Mouse (Mus musculus) kidney, adult 2 months (tissue): ENCODE measurements around the gene Styx. TPM values are rescaled to one million over a fixed set of nuclear protein-coding genes. Genes with fewer than 3 reads are reported as not detected.
"Not testable (repeated sequence)": the region's sequence is repeated elsewhere in the genome, so short reads cannot be mapped to it uniquely, and the experiment has no call there.

Source experiments
- DNase-seq: peaks from one replicate; pipeline ENCODE4 v3.0.0; 2021
- H3K27ac ChIP-seq: fragments of 200-500 bp; 2 replicates; pipeline ENCODE4 v1.5.1; 2012; ENCODE audit warnings: low read depth, low read length, control low read depth, inconsistent platforms; ENCODE audit not compliant: insufficient read depth
- H3K27me3 ChIP-seq: fragments of 200-500 bp; replicated peaks from 2 replicates; pipeline ENCODE4 v1.6.1; 2012; ENCODE audit warnings: mild to moderate bottlenecking, moderate library complexity, low read length, inconsistent platforms; ENCODE audit not compliant: control insufficient read depth, insufficient read depth
- H3K36me3 ChIP-seq: fragments of 200-500 bp; 2 replicates; pipeline ENCODE4 v1.6.1; 2012; ENCODE audit warnings: mild to moderate bottlenecking, moderate library complexity, low read length, inconsistent platforms; ENCODE audit not compliant: control insufficient read depth, insufficient read depth
- H3K4me1 ChIP-seq: fragments of 200-500 bp; 2 replicates; pipeline ENCODE4 v1.6.1; 2011; ENCODE audit warnings: low read length; ENCODE audit not compliant: control insufficient read depth, insufficient read depth
- H3K4me3 ChIP-seq: fragments of 200-500 bp; 2 replicates; pipeline ENCODE4 v1.5.1; 2011; ENCODE audit warnings: mild to moderate bottlenecking, low read depth, low read length, control low read depth; ENCODE audit not compliant: insufficient read depth
- CTCF ChIP-seq: fragments of 200-500 bp; conservative IDR thresholded peaks from 2 replicates; pipeline ENCODE4 v1.5.1; 2011; ENCODE audit warnings: low read depth, mild to moderate bottlenecking, control low read depth, low read length, moderate library complexity, mixed read lengths; ENCODE audit not compliant: insufficient read depth, insufficient read length
- POLR2A ChIP-seq: fragments of 200-500 bp; IDR thresholded peaks from one replicate; pipeline ENCODE4 v1.6.1; 2011; ENCODE audit warnings: low read depth, low read length, control low read depth
- WGBS: fragments of 180-500 bp; shearing (Covaris S2); methylation state at CpG from one replicate; pipeline ENCODE4 v1.1.7; 2018; 5-methylcytosine and 5-hydroxymethylcytosine counted together
- polyA plus RNA-seq: library from polyadenylated mRNA; depleted of rRNA; stranded (reverse); fragments of >200 nt; gene quantifications from 2 replicates; pipeline ENCODE4 v1.2.3, GENCODE M21; 2012

Gene Styx
- polyA plus RNA-seq, 1 experiment, result 3.0 TPM

DNA sequence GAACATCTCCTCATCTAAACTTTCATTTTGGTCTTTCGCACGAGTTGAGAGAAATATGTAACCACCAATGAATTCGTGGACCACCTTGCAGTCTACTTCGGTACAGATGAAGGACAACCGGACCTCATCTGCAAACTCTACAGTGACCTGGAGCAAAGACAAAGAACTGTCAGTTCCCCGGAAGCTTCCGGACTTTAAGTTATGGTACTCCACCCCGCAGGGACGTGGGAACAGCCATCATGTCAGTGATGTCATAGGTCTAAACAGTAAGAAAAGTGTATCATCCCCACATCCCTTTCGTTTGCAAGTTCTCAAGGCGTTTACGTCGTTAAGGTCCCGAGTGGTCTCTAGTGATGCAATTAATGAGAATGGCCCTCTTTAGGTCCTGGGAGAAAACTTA is 109.0 kb downstream of the Styx start:
- no peak for DNase-seq
- Histone ChIP-seq H3K27me3 (no peaks in the 10 kb centered on the region), H3K4me3 (no peak overlapping the region), H3K4me1 (peaks cover 12% of the 10 kb centered on the region), H3K27ac (no peak overlapping the region), H3K36me3 (peaks cover 20% of the 10 kb centered on the region)
- TF ChIP-seq CTCF (no peak), POLR2A (no peak)
- 90% methylated on average over 14 of the region's 14 CpGs for WGBS

DNA sequence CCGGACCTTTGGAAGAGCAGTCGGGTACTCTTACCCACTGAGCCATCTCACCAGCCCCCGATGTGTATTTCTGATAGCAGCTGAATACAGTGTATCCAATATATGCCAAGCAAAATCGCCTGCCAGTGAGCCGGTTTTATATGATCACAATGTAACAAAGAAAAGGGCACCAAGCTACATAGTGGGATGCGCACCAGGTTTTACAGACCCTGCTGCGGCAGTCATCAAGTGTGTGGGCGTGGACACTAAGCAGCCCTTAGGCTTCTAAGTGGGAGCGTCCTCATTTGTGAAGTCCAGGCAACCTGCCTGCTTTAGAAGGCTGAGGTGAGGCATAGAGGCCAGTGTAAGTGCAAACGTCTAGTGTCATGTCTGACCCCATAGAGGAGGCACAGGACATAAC is 109.6 kb downstream of the Styx start:
- H3K36me3 ChIP-seq, result peaks cover 22% of the 10 kb centered on the region
- peaks cover 12% of the 10 kb centered on the region for H3K4me1 ChIP-seq
- H3K4me3 ChIP-seq, result no peak overlapping the region
- no peak overlapping the region for H3K27ac ChIP-seq
- no peaks in the 10 kb centered on the region for H3K27me3 ChIP-seq
- no peak for TF ChIP-seq CTCF
- no peak for TF ChIP-seq POLR2A
- WGBS, result 90% methylated on average over 10 of the region's 10 CpGs
- no peak for DNase-seq

DNA sequence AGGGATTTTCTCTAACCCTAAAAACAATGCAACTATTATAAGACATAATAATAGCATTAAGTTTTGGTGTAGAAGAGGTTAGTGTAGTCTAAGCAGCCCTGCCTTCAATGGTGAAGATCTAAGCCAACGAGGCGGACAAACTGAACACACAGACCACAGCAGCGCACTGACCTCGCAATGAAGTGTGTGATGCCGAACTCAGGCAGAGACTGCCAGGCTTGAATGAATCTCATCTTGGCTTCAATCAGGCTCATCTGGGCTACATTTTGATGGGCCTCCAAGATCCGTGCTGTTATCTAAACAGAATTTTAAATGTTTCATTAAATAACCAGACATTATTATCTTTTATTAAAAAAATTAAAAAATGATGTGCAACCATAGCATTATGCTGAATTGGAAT is 111.1 kb downstream of the Styx start:
- H3K27me3 ChIP-seq, result no peaks in the 10 kb centered on the region
- no peak for TF ChIP-seq POLR2A
- no peak for TF ChIP-seq CTCF
- DNase-seq, result no peak
- 90% methylated on average over 6 of the region's 6 CpGs for WGBS
- peaks cover 10% of the 10 kb centered on the region for H3K4me1 ChIP-seq
- H3K36me3 ChIP-seq, result peaks cover 24% of the 10 kb centered on the region
- no peak overlapping the region for H3K4me3 ChIP-seq
- no peak overlapping the region for H3K27ac ChIP-seq

DNA sequence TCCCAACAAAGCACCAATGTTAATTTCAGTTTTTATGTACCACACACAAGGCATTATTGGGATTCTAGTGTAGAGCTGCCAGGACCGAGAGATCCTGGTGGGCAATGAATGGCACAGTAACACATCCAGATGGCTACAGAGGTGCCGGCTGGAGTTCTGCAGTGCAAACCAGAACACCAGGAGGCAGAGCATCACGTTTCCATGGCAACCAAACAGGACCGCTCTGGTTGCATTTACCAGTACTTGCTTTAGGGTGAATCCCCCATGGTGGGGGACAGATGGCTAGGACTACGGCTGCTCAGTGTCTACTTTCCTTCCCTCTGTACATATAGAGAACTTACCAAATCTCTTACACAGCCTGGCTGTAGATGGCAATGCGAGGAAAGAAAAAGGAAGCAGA is 111.5 kb downstream of the Styx start:
- TF ChIP-seq POLR2A, result no peak
- no peak for TF ChIP-seq CTCF
- H3K27me3 ChIP-seq, result no peaks in the 10 kb centered on the region
- no peak for DNase-seq
- H3K36me3 ChIP-seq, result peaks cover 24% of the 10 kb centered on the region
- H3K4me1 ChIP-seq, result peaks cover 10% of the 10 kb centered on the region
- WGBS, result 73% methylated on average over 6 of the region's 6 CpGs
- H3K4me3 ChIP-seq, result no peak overlapping the region
- no peak overlapping the region for H3K27ac ChIP-seq

DNA sequence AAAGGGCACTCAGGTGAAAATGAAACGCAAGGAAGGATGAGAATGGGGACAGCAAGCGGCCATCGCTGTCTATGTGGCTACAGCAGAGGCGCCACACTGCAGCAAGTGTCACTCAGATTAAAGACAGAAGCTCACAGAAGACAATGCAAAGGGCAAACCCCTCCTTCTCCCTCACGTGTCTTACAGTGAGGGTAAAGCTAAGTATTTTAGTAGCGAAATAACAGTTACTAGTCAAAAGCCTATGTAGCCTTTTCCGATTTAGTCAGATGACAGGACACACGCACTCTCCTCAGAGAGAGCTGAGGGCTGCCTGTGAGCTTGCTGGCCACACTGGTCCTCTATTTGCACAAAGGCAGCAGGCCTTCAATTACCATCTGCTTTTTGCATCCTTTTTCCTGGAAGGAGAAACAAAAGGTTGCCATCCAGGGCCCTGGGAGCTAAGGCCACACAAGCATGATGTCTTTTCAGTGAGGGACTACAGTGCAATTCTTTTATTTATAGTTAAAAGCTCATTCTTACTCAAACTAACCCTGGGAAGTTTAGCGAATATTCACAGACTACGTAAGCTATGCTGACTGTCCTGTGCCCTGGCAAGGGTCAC is 112.1 kb downstream of the Styx start:
- Histone ChIP-seq H3K4me1 (peaks cover 10% of the 10 kb centered on the region), H3K36me3 (peaks cover 24% of the 10 kb centered on the region), H3K27me3 (no peaks in the 10 kb centered on the region), H3K4me3 (no peak overlapping the region), H3K27ac (peak overlapping the region; percentile 89)
- no peak for DNase-seq
- WGBS, result 65% methylated on average over 10 of the region's 10 CpGs
- no peak for TF ChIP-seq CTCF
- no peak for TF ChIP-seq POLR2A

DNA sequence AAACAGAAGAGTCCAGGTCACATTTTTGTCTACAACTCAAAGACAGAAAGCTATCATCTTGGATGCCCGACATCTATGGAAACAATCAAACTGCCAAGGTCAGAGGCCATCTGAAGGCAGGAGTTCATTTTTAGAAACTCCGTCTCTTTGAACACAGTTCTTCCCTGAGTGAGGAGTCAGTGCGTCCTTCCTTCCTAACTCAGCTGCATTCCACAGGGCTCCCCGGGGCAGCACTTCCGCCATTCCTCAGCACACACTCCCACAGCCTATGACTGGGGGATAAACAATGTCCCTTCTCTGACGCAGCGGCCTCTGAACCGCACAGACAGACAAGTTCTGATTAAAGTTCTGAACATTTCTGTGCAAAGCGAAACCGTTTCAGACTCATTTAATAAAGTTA is 112.7 kb downstream of the Styx start:
- TF ChIP-seq CTCF (no peak), POLR2A (no peak)
- H3K27ac ChIP-seq, result peak overlapping the region; percentile 89
- peak; percentile 86 for DNase-seq
- H3K36me3 ChIP-seq, result peaks cover 24% of the 10 kb centered on the region
- WGBS, result 15% methylated on average over 10 of the region's 10 CpGs
- peaks cover 10% of the 10 kb centered on the region for H3K4me1 ChIP-seq
- no peaks in the 10 kb centered on the region for H3K27me3 ChIP-seq
- no peak overlapping the region for H3K4me3 ChIP-seq

DNA sequence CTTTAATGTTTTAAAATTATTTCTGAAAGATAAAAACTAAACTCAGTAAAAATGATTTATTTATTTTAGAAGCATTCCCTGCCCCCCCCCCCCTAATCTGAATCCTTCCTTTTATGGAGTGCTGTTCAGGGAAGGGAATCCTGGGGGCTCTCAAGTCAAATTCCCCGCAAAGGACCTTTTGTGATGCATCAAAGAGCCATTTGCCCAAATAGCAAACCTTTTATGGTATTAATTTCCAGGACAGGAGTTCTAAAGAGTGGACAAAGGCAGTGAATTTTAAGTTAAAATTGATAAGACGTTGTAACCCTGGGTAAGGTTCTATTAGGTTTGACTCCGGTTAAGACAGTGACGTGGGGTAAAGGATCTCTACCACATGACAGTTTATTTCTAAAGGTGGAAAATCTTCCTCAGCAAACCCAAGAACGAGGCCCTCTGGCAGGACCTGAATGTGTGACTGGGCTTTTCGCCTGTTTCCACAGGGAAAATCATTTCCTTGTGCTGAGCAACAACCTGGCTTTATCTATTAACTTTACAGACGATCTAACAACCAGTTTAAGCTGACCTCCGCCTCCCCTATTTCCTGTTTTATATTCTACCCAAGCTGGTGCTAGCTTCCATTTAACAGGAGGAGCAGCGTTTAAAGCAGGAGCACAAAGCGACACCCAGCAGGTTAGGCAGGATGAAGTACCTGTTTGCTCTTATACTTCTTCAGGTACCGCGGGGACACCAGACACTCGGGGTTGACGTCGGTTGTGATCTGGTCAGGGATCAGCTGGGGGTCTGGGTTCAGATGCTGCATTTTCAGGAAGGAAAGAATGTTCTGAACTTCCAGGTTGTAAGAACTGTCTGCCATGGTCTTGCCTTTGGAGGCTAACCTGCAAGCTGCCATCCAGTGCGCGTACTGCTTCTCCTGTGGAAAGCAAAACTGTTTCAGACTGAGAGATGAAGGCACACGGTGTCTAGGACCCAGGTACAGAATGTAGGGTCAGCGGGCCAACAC is 113.4 kb downstream of the Styx start:
- peak overlapping the region; percentile 56 for H3K27ac ChIP-seq
- no peak for TF ChIP-seq POLR2A
- no peak for TF ChIP-seq CTCF
- peaks cover 10% of the 10 kb centered on the region for H3K4me1 ChIP-seq
- 60% methylated on average over 19 of the region's 19 CpGs for WGBS
- H3K4me3 ChIP-seq, result no peak overlapping the region
- no peak for DNase-seq
- no peaks in the 10 kb centered on the region for H3K27me3 ChIP-seq
- H3K36me3 ChIP-seq, result peaks cover 28% of the 10 kb centered on the region

DNA sequence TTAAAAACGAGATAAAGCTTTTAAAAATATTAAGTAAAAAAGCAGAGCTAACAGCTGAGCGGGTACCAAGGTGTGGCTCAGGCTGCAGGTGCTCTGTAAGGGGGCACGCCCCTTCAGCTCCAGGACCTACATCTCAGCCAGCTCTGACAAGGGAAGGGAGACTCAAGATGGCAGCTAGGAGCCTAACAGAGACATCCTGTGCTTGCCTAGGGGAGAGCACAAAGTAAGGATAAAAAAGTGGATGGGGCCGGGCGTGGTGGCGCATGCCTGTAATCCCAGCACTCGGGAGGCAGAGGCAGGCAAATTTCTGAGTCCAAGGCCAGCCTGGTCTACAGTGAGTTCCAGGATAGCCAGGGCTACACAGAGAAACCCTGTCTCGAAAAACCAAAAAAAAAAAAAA is 115.5 kb downstream of the Styx start:
- not testable (repeated sequence) for H3K27me3 ChIP-seq, H3K4me3 ChIP-seq, H3K27ac ChIP-seq, DNase-seq, H3K4me1 ChIP-seq
- 97% methylated on average over 7 of the region's 8 CpGs for WGBS
- peaks cover 23% of the 10 kb centered on the region for H3K36me3 ChIP-seq
